Mouse (Mus musculus) kidney, adult 2 months (tissue): ENCODE measurements around the gene Dpp9. TPM values are rescaled to one million over a fixed set of nuclear protein-coding genes. Genes with fewer than 3 reads are reported as not detected.
"Not testable (repeated sequence)": the region's sequence is repeated elsewhere in the genome, so short reads cannot be mapped to it uniquely, and the experiment has no call there.

Experiments used
- DNase-seq: peaks from one replicate; pipeline ENCODE4 v3.0.0; 2021
- H3K27ac ChIP-seq: fragments of 200-500 bp; 2 replicates; pipeline ENCODE4 v1.5.1; 2012; ENCODE audit warnings: low read depth, low read length, control low read depth, inconsistent platforms; ENCODE audit not compliant: insufficient read depth
- H3K27me3 ChIP-seq: fragments of 200-500 bp; replicated peaks from 2 replicates; pipeline ENCODE4 v1.6.1; 2012; ENCODE audit warnings: mild to moderate bottlenecking, moderate library complexity, low read length, inconsistent platforms; ENCODE audit not compliant: control insufficient read depth, insufficient read depth
- H3K36me3 ChIP-seq: fragments of 200-500 bp; 2 replicates; pipeline ENCODE4 v1.6.1; 2012; ENCODE audit warnings: mild to moderate bottlenecking, moderate library complexity, low read length, inconsistent platforms; ENCODE audit not compliant: control insufficient read depth, insufficient read depth
- H3K4me1 ChIP-seq: fragments of 200-500 bp; 2 replicates; pipeline ENCODE4 v1.6.1; 2011; ENCODE audit warnings: low read length; ENCODE audit not compliant: control insufficient read depth, insufficient read depth
- H3K4me3 ChIP-seq: fragments of 200-500 bp; 2 replicates; pipeline ENCODE4 v1.5.1; 2011; ENCODE audit warnings: mild to moderate bottlenecking, low read depth, low read length, control low read depth; ENCODE audit not compliant: insufficient read depth
- CTCF ChIP-seq: fragments of 200-500 bp; conservative IDR thresholded peaks from 2 replicates; pipeline ENCODE4 v1.5.1; 2011; ENCODE audit warnings: low read depth, mild to moderate bottlenecking, control low read depth, low read length, moderate library complexity, mixed read lengths; ENCODE audit not compliant: insufficient read depth, insufficient read length
- POLR2A ChIP-seq: fragments of 200-500 bp; IDR thresholded peaks from one replicate; pipeline ENCODE4 v1.6.1; 2011; ENCODE audit warnings: low read depth, low read length, control low read depth
- WGBS: fragments of 180-500 bp; shearing (Covaris S2); methylation state at CpG from one replicate; pipeline ENCODE4 v1.1.7; 2018; 5-methylcytosine and 5-hydroxymethylcytosine counted together
- polyA plus RNA-seq: library from polyadenylated mRNA; depleted of rRNA; stranded (reverse); fragments of >200 nt; gene quantifications from 2 replicates; pipeline ENCODE4 v1.2.3, GENCODE M21; 2012

The Dpp9 gene
- polyA plus RNA-seq, 1 experiment = 35.6 TPM

DNA sequence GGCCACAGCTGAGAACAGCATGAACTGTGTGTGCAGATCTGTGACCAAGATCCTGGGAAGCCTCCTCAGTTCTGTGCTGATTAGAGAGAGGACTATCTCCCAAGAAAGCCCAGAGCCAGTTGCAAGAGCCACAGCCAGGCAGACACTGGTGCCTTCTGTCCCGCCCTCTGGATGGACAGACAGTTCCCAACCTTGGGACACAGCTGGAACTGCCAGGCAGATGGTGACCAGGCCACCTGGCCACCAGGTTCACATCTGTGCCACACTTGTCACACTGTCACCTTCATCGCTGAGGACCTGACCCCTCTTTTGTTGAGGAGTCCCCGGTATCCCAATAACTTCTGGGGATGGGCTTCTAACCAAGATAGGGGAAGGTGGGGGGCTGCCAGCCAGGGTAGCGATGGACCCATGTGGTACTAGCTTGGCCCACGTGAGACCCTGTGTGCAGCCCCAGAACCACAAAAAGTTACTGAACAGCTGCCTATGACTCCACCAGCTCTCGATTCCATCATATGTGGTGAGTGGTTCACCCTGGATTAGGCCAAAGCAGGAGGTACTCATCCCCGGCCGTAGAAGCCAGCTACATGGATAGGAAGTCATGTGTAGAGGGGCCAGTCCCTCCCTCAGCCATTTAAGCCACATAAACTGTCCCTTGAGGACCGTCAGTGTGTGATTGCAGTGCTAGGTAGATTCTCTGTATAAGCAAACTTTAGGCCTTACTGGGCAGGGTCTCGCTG, 40.8 kb upstream of the Dpp9 start:
- DNase-seq = no peak
- TF ChIP-seq POLR2A (no peak), CTCF (no peak)
- H3K4me1 ChIP-seq = peaks cover 26% of the 10 kb centered on the region
- no peaks in the 10 kb centered on the region for H3K27me3 ChIP-seq
- 82% methylated on average over 10 of the region's 10 CpGs for WGBS
- no peak overlapping the region for H3K27ac ChIP-seq
- no peaks in the 10 kb centered on the region; the same call in 1 of the 2 replicates for H3K36me3 ChIP-seq
- no peak overlapping the region for H3K4me3 ChIP-seq

DNA sequence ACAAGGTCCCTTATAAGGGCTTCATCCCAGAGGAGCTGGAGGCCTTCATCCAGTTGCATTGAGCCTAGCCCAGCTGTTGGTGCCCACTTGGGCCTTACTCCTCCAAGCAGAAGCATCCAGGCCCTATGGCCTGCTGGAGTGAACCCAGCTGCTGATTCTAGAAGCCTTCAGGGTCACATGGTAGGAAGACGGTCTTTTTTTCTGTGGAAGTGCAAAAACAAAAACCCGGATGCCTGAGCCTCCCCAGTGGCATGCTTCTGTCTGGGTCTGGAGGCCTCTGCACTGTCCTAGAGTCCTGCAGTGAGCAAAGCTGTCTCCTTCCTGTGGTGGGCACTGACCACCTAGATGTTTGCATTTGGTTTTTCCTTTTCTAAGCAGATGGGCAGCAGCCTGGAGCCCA, 40.1 kb upstream of the Dpp9 start:
- not testable (repeated sequence) for H3K36me3 ChIP-seq, DNase-seq, H3K27me3 ChIP-seq, H3K27ac ChIP-seq, H3K4me3 ChIP-seq
- H3K4me1 ChIP-seq = peaks cover 26% of the 10 kb centered on the region
- WGBS = 21% methylated on average over 2 of the region's 2 CpGs

DNA sequence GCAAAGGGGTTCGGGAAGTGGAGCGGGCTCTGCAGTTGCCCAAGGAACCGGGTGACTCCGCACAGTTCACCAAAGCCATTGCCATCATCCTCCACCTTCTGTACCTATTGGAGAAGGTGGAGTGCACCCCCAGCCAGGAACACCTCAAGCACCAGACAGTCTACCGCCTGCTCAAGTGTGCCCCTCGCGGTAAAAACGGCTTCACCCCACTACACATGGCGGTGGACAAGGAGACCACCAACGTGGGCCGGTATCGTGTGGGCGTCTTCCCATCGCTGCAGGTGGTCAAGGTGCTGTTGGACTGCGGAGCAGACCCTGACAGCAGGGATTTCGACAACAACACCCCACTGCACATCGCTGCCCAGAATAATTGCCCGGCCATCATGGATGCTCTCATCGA, 39.6 kb upstream of the Dpp9 start:
- peaks cover 26% of the 10 kb centered on the region for H3K4me1 ChIP-seq
- not testable (repeated sequence) for H3K27ac ChIP-seq, H3K4me3 ChIP-seq, H3K27me3 ChIP-seq, H3K36me3 ChIP-seq, DNase-seq
- WGBS = 89% methylated on average over 19 of the region's 19 CpGs

DNA sequence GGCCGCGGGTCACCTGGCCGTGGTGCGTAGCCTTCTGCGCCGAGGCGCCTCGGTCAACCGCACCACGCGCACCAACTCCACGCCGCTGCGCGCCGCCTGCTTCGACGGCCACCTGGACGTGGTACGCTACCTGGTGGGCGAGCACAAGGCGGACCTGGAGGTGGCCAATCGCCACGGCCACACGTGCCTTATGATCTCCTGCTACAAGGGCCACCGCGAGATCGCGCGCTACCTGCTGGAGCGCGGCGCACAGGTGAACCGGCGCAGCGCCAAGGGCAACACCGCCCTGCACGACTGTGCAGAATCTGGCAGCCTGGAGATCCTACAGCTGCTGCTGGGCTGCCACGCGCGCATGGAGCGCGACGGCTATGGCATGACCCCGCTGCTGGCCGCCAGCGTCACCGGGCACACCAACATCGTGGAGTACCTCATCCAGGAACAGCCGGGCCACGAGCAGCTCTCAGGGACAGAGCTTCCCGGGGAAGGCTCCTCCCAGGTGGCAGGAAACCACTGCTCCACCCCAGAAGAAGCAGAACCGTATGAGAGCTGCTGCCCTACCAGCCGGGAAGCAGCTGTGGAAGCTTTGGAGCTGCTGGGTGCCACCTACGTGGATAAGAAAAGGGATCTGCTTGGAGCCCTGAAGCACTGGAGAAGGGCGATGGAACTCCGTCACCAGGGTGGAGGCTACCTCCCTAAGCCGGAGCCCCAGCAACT, 38.6 kb upstream of the Dpp9 start:
- 5% methylated on average over 58 of the region's 58 CpGs for WGBS
- H3K4me3 ChIP-seq = peak overlapping the region; percentile 67
- no peaks in the 10 kb centered on the region for H3K36me3 ChIP-seq
- peak; percentile 69 for DNase-seq
- H3K27ac ChIP-seq = peak overlapping the region; percentile 43
- H3K27me3 ChIP-seq = no peaks in the 10 kb centered on the region
- peaks cover 26% of the 10 kb centered on the region for H3K4me1 ChIP-seq
- TF ChIP-seq POLR2A = no peak
- TF ChIP-seq CTCF = no peak

DNA sequence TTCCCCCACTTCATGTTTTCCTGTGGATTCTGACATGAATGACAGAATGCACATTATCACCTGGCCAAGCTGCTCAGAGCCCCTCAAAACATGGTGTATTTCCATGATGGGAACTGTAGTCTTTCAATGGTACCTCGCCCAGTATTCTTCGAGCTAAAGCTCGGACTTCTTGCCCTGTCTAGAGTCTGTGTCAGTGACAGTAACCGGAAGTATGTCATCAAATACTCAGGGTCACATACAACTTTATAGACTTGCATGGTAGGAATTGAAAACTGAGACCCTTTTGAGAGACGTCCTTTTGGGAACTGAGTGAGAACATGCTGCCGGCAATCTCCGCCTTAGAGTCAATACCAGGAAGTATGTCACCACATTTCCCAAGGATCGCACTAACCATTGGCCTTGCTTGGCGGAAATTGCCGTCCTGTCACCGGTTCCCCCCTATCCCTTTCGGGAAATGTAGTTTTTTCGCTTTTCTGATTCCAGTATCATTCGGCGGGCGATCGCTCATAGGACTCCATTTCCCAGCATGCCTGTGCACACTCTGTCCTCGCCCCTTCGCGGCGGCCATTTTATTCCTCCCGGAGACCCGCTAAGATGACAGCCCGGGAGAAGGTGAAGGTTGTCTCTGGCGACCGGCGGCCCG, 37.7 kb upstream of the Dpp9 start, which contains the start of gene Fem1a:
Gene Fem1a, plus strand, starts transcription at position 572 of the 643 bp plus-strand sequence.
- WGBS = under 1% methylated on average over 28 of the region's 28 CpGs
- peak; percentile 99 for DNase-seq
- H3K36me3 ChIP-seq = no peaks in the 10 kb centered on the region
- H3K27me3 ChIP-seq = no peaks in the 10 kb centered on the region
- H3K27ac ChIP-seq = peak within 1 kb of the TSS; percentile 94
- TF ChIP-seq CTCF (no peak), POLR2A (peak; percentile 39)
- H3K4me1 ChIP-seq = peaks cover 24% of the 10 kb centered on the region
- peak within 1 kb of the TSS; percentile 68 for H3K4me3 ChIP-seq

DNA sequence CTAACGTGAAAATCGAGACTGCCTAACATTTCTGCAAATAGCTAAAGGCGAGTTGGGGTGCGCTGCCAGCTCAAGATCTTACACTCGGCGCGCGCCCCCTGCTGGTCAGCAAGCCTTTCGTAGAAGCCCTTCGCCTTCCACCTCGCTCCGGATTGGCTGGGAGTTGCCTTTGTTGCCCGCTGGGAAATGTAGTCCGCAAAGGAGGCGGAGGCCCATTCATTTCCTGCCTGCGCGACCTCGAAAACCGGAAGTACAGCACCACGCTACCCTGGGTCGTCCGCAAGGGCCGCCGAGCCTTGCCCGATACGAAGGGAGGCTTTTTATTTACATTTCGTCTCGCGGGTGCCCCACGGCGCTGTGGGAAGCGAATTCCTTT, 37.1 kb upstream of the Dpp9 start:
- under 1% methylated on average over 32 of the region's 32 CpGs for WGBS
- H3K27me3 ChIP-seq = no peaks in the 10 kb centered on the region
- peak; percentile 92 for TF ChIP-seq CTCF
- peak; percentile 21 for TF ChIP-seq POLR2A
- peak overlapping the region; percentile 94 for H3K27ac ChIP-seq
- peaks cover 19% of the 10 kb centered on the region for H3K4me1 ChIP-seq
- peak overlapping the region; percentile 68 for H3K4me3 ChIP-seq
- DNase-seq = peak; percentile 99
- H3K36me3 ChIP-seq = no peaks in the 10 kb centered on the region

DNA sequence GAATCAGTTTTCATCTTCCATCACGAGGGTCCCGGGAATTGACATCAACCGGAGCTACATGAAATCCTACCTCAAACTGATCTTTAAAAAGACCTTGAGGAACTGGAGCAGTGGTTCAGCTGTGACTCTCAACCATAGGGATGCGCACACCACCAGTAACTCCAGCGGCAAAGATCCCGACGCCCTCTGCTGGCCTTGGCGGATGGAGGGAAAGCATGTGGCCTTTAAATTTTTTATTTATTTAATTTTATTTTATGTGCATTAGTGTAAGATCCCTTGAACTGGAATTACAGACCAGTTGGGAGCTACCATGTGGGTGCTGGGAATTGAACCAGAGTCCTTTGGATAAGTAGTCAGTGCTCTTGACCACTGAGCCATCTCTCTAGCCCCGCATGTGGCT, 36.7 kb upstream of the Dpp9 start:
- Histone ChIP-seq H3K27me3 (no peaks in the 10 kb centered on the region), H3K4me1 (peaks cover 15% of the 10 kb centered on the region), H3K36me3 (no peaks in the 10 kb centered on the region), H3K27ac (no peak overlapping the region), H3K4me3 (no peak overlapping the region)
- peak; percentile 24; the same call in 1 of the 2 replicates for TF ChIP-seq CTCF
- TF ChIP-seq POLR2A = no peak
- 18% methylated on average over 9 of the region's 9 CpGs for WGBS
- DNase-seq = no peak
